Mouse (Mus musculus) intestine, postnatal 0 days (tissue): ENCODE data around the gene Gng10. TPM values are rescaled to one million over a fixed set of nuclear protein-coding genes. Genes with fewer than 3 reads are reported as not detected.

Experiments
- ATAC-seq: fragments of 200-750 bp; cut with Nextera tagmentation; 2 replicates; pipeline ENCODE4 v1.8.0; 2017; ENCODE audit warnings: mild to moderate bottlenecking, moderate TSS enrichment, moderate library complexity
- H3K27ac ChIP-seq: fragments of 300-500 bp; sonication (generic); 2 replicates; pipeline ENCODE4 v1.5.1; 2014; ENCODE audit warnings: mild to moderate bottlenecking, low read depth, low read length, moderate library complexity
- H3K27me3 ChIP-seq: fragments of 300-500 bp; sonication (generic); replicated peaks from 2 replicates; pipeline ENCODE4 v1.6.1; 2014; ENCODE audit warnings: low read length, mixed read lengths; ENCODE audit not compliant: control insufficient read depth, insufficient read depth
- H3K36me3 ChIP-seq: fragments of 300-500 bp; sonication (generic); 2 replicates; pipeline ENCODE4 v1.6.1; 2014; ENCODE audit warnings: mild to moderate bottlenecking, moderate library complexity; ENCODE audit not compliant: control insufficient read depth, insufficient read depth
- H3K4me1 ChIP-seq: fragments of 300-500 bp; sonication (generic); replicated peaks from 2 replicates; pipeline ENCODE4 v1.6.1; 2014; ENCODE audit warnings: antibody characterized with exemption, low read length, mixed read lengths; ENCODE audit not compliant: control insufficient read depth, insufficient read depth
- H3K4me2 ChIP-seq: fragments of 300-500 bp; sonication (generic); replicated peaks from 2 replicates; pipeline ENCODE4 v1.6.1; 2014; ENCODE audit warnings: low read depth, mild to moderate bottlenecking, moderate library complexity
- H3K4me3 ChIP-seq: fragments of 300-500 bp; sonication (generic); 2 replicates; pipeline ENCODE4 v1.5.1; 2014; ENCODE audit warnings: low read depth, low read length
- H3K9ac ChIP-seq: fragments of 300-500 bp; sonication (generic); 2 replicates; pipeline ENCODE4 v1.6.1; 2014; ENCODE audit warnings: mild to moderate bottlenecking, low read depth, low read length
- H3K9me3 ChIP-seq: fragments of 300-500 bp; sonication (generic); 2 replicates; pipeline ENCODE4 v1.6.1; 2016; ENCODE audit warnings: mixed run types; ENCODE audit not compliant: control insufficient read depth
- CTCF ChIP-seq: sonication (generic); IDR thresholded peaks from 2 replicates; pipeline ENCODE4 v1.5.1; 2016; ENCODE audit warnings: low read depth, mild to moderate bottlenecking, control low read depth, antibody characterized with exemption, moderate library complexity
- WGBS: fragments of 180-500 bp; shearing (Covaris S2); extraction: QIAGEN DNeasy Blood & Tissue Kit; methylation state at CpG from one replicate; pipeline ENCODE4 v1.1.7; 2014; 5-methylcytosine and 5-hydroxymethylcytosine counted together
- polyA plus RNA-seq: library from polyadenylated mRNA; unstranded; fragments of >200 nt; fragmentation: Nextera tagmentation; extraction: Ambion mirVana; gene quantifications from 2 replicates; pipeline ENCODE4 v1.2.1, GENCODE M21; 2015

Gene Gng10
- polyA plus RNA-seq = 49.7 and 56.0 TPM in 2 replicates

DNA sequence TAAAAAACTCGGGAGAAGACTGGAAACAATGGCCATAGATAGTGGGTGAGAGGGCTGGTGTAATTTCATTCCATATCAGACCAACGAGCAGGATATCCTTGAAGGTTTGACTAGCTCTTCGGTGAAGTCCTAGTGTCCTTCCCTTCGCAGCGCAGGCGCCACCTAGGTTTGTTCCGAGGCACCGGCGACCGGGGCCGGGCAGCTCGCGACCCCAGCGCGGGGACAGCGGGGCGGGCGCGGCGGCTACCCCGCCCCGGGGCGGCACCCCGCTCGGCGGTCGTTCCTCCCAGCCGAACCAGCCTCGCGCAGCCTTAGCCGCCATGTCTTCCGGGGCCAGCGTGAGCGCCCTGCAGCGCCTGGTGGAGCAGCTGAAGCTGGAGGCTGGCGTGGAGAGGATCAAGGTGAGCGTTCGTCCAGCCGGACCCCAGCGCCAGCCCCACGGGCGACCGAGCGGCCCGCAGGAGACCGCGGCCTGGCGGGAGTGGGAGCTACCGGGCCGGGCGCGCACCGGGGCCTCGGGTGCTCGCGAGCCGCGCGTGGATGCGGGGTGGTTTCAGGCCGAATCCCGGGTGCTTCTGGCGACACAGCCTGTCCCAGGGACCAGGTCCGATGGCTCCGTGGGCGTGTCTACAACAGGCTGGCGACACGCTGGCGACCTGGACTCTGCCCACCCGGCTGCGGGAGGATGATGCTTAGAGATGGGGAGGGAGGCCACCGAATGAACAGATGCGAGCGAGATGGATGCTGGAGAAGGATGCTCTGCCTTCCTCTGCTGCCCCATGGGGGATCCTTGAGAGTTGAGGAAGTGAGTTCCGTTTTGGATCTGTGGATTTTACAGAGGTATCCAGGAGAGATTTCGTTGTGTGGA, at the start of gene Gng10:
Gene Gng10 (plus strand): TSS at position 171 of the 868 bp plus-strand sequence.
- Histone ChIP-seq H3K9ac (peak within 1 kb of the TSS; percentile 47), H3K4me2 (peak within 1 kb of the TSS; percentile 72), H3K4me1 (no peaks in the 10 kb centered on the region), H3K27me3 (no peaks in the 10 kb centered on the region), H3K36me3 (no peaks in the 10 kb centered on the region), H3K4me3 (peak within 1 kb of the TSS; percentile 63), H3K9me3 (no peaks in the 10 kb centered on the region), H3K27ac (peak within 1 kb of the TSS; percentile 64; the same call in 1 of the 2 replicates)
- peak; percentile 83 for ATAC-seq
- 7% methylated on average over 76 of the region's 76 CpGs for WGBS
- peak; percentile 25; the same call in 1 of the 2 replicates for TF ChIP-seq CTCF

DNA sequence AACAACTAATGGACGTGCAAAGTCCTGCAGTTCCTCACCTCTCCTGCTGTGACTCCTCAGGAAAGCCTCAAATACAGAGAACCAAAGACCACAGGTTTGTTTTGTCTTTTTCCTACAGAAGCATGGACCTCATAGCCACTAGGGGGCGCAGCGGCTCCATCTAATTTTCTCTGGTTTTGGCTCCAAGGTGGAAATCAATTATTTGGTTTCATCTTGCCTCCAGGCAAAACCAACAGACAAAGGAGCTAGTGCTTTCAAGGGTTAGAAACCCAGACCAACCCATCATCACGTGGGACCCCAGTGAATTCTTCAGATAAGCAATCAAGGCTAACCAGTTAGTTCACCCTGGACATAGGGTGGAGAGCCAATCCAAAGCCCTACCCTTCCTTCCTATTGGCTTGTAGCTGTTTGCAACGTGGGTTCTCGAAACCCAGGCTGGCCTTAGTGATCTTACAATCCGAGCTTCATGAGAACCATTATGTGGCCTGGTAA, 49.7 kb upstream of the Gng10 start:
- no peak; the same call in 1 of the 2 replicates for ATAC-seq
- TF ChIP-seq CTCF = peak; percentile 88
- WGBS = 13% methylated on average over 7 of the region's 7 CpGs
- H3K4me1 ChIP-seq = 0 out of 2 replicates have a peak, but pooled peaks cover 4% of the 10 kb centered on the region
- H3K36me3 ChIP-seq = peaks cover 9% of the 10 kb centered on the region
- H3K27ac ChIP-seq = no peak overlapping the region
- H3K4me2 ChIP-seq = 0 out of 2 replicates have a peak overlapping the region, but pooled peaks have one; percentile 3
- no peak overlapping the region for H3K4me3 ChIP-seq
- H3K27me3 ChIP-seq = no peaks in the 10 kb centered on the region
- H3K9me3 ChIP-seq = no peaks in the 10 kb centered on the region
- no peak overlapping the region for H3K9ac ChIP-seq

DNA sequence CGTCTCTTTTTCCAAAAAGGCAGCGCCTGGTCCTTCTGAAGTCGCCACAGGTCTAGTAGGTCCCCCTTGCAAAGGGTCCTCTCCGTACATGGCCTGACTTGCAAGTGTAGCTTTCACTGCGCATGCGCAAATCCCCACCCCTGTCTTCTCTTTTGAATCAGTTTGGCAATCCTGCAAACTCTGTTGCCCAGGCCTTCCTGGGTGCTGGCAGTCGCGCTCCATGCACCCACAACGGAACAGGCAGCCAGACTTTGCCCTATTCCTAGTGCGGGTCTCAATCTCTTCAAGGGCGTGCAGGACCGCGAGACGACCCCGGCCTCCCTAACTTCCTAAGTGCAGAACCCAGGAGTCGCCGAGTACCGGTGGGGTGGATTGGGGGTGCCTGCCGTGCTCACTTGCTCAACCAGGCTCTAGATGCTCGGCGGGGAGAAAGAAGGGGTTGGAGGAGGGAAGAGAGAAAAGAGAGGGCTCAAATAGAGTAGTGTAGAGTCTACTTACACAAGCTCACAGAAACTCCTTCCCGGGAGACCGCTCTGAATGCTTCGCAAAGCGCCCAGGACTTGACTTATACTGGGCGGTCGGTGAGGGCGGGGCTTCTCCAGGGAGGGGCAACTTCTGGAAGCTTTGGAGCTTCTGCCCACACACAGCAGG, 48.2 kb upstream of the Gng10 start, which contains the start of gene Ptgr1:
Gene Ptgr1 (minus strand): TSS at position 580 of the 651 bp plus-strand sequence.
- H3K4me1 ChIP-seq = peaks cover 4% of the 10 kb centered on the region; the same call in 1 of the 2 replicates
- H3K36me3 ChIP-seq = peaks cover 6% of the 10 kb centered on the region; the same call in 1 of the 2 replicates
- no peak for TF ChIP-seq CTCF
- H3K9me3 ChIP-seq = no peaks in the 10 kb centered on the region
- peak within 1 kb of the TSS; percentile 60 for H3K4me3 ChIP-seq
- peak; percentile 38; the same call in 1 of the 2 replicates for ATAC-seq
- peak within 1 kb of the TSS; percentile 91 for H3K4me2 ChIP-seq
- H3K27ac ChIP-seq = peak within 1 kb of the TSS; percentile 24; the same call in 1 of the 2 replicates
- H3K9ac ChIP-seq = peak within 1 kb of the TSS; percentile 53
- H3K27me3 ChIP-seq = no peaks in the 10 kb centered on the region
- WGBS = 1% methylated on average over 28 of the region's 28 CpGs

DNA sequence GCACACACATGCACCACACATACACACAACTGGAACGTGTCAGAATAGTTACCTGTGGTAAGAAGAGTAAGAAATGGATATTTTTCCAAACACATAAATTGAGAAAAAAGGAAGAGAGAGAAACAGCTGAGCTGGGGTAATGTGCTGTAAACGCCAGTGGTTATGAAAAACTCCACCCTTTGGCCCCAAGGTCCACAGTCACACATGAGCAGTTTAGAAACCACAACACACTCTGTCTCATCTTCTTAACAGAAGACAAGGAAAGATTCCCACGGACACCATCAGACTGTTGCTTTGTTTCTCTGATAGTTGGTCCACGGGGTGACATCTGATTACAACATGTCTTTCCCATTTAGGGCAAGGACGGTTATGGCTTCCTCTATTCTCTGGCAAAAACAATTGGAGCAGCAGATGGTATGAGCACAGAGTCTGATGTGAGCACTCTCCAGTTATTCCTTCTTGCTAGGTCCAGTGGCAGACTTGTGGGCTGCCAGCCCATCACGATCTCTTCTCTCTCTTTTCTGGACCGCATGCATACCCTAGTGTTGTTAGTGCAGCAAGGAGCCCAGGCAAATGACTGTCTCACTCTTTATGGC, 45.5 kb upstream of the Gng10 start:
- Histone ChIP-seq H3K4me1 (peaks cover 4% of the 10 kb centered on the region), H3K27me3 (no peaks in the 10 kb centered on the region), H3K36me3 (no peaks in the 10 kb centered on the region), H3K27ac (no peak overlapping the region), H3K4me3 (no peak overlapping the region), H3K4me2 (no peak overlapping the region), H3K9me3 (no peaks in the 10 kb centered on the region), H3K9ac (no peak overlapping the region)
- no peak for TF ChIP-seq CTCF
- no peak for ATAC-seq
- WGBS = 77% methylated on average over 7 of the region's 7 CpGs

DNA sequence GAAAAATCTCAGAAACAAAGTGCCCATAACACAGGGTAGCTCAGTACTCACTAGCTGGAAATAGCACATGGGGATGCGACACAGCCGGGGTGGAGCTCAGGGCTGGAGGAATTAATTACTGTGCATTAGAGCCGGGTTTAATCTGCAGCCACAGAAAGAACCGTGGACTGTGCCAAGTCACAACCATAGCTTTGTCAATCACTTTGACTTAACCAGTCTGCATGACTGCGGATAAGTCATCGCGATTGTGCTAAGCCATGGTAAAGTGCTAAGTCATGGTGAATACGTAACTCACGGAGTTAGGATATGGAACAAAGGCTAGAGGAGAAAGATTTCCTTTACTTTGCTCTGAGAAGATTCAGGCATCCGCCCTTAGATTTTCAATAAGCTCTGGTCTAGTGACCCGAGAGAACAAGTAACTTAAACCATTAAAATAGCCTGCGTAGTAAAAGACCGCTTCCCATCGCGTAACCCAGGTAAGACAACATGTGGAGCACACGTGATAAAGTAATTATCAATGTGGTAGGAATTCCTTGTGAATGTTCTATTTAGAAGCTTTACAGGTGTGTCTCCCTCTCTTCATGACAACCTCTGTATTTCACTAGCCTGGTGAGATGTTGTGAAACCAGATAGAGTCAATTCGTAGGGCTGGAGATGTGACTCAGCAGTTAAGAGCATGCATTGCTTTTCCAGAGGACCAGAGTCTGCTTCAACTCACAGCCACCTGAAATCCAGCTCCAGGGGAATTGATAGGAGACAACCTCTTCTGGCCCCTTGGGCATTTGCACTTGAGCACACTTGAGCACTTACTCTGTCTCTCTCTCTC, 44.1 kb upstream of the Gng10 start:
- Histone ChIP-seq H3K4me2 (no peak overlapping the region), H3K4me1 (peaks cover 3% of the 10 kb centered on the region), H3K36me3 (no peaks in the 10 kb centered on the region), H3K9me3 (no peaks in the 10 kb centered on the region), H3K27ac (peak overlapping the region; percentile 30; the same call in 1 of the 2 replicates), H3K4me3 (no peak overlapping the region), H3K9ac (no peak overlapping the region), H3K27me3 (no peaks in the 10 kb centered on the region)
- peak; percentile 71 for ATAC-seq
- no peak for TF ChIP-seq CTCF
- WGBS = 74% methylated on average over 17 of the region's 17 CpGs
